Mouse (Mus musculus): ENCODE measurements around the gene Nkain2. TPM values are rescaled to one million over a fixed set of nuclear protein-coding genes. Genes with fewer than 3 reads are reported as not detected.

The Nkain2 gene
- total RNA-seq, 4 experiments from 2014 or later: 23.8 to 32.9 (median 25.6) TPM

DNA sequence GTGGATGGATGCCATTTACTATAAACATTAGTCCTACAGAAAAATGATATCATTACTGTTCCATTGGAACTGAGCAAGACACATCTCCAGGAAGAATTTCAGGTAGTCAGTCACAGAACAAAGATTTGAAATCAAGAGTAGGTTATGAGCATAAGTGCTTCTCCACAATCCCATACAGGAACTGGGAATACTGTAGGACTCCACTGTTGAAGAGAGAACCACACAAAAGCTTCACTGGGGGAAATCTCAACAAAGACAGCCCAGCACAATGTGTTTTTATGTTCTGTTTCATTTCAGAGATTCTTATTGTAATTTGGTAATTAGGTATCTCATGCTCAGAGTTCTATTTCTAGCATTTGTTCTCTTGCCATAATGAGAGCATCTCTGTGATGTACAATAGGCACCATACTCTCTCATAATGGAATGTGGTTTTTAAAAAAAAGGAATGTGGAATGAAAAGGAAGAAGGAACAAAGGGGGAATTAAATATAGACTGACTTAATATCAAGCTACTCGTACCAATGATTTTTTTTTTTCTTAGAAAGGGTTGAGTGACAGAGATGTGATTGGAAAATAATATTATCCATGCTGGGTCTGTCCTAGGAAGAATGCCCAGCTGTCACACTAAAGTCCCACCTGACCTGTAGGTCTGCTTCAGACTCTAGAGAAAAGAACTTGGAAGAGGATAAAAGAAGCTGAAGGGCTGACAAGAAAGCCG, 313.5 kb downstream of the Nkain2 start:
- no peak for DNase-seq (ENCODE audit: low spot score in 2 of 2)

DNA sequence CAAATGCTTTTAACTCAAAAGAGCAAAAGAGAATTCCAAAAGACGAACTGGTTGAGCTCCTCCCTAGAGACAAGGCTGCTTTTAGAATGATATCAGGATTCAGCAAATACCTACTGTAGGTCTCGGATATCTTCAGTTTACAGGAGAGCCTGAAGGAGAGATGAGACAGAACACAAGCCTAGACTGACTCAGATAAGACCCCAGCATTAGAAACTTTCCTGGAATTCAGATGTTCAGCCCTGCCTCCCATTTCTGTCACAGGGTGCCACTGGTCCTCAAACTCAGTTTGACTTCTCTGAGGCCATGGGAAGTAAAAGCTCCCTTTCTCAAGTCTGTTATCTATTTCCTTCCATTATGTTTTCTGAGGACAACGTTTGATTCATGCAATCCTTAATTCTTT, 332.6 kb downstream of the Nkain2 start:
- no peak for DNase-seq (ENCODE audit: low spot score in 2 of 2)

DNA sequence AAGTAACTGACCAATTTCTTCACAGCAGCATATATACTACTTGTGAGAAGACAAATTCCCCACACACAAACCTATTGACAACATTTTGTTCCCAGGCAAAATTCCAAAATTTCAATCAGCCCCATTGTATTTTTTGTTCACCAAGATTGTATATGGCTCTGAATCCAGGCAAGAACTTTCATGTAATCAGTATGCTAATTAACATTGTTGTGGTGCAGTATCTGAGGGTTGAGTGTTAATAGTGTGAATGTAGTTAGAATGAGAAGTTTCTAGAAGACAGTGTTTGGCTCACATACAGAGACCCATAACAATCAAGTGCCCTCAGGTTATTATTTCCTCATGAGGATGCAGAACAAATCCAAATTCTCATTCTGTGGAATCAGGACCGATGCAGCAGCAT, 354.2 kb downstream of the Nkain2 start:
- DNase-seq (ENCODE audit: low spot score in 2 of 2): no peak

DNA sequence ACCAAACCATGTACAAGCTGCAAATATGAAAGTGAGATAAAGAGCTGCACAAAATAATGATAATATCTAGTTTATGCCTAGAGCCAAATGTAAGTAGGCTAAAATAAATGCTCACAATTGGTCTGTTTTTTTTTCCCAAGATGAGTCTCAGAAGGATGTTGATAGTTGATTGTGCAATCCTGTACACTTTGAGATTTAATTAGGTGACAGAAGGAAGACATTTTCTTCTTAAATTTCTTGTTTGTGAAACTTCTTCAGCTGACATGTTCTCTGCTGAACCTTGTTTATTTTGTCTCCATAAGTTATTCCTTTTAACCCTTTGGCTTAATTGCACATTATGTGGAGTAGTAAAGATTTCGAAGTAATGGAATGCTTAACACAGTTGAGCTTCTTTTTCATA, 379.4 kb downstream of the Nkain2 start:
- no peak for DNase-seq (ENCODE audit: low spot score in 2 of 2)

DNA sequence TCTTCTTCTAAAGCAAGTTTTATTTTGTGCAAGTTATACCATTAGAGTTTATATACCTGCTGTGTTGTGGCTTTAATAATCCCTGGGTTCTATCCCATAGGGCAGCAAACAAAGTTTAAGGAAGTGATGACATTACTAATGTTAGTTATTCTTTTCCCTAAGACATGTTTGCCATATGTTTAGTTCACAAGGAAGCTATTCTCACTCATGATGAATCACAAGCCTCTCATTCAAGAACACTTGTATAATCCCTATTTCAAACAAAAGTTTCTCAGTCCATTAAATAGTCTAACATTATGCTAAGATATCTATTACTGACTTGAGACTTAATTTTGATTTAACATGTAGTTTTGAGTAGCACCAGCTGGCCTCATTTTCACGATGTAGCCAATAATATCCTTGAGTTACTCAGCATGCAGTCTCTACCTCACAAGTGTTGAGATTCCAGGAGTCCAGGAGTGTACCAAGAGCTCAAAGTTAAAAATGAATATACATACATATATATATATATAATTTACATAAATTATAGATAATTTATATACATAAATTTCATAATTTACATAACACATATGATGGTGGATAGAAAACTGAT, 395.6 kb downstream of the Nkain2 start:
- no peak for DNase-seq (ENCODE audit: low spot score in 2 of 2)

DNA sequence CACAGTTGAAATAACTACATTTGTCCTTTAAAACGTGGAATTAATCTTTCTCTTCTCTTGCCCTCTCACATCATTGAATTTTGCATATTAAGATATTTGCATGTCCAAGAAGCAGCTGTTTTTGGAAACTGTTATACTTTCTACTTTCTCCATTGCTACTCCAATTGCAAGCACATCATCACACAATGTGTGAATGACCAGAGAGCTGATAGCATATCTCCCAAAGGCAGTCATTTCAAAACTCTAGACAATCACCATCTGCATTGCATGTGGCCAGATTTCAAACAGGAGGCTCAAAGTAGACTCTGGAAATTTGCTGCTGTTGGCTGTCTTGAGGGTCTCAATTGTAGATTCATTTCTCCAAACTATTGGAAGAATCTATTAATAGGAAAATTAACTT, 396.7 kb downstream of the Nkain2 start:
- no peak for DNase-seq (ENCODE audit: low spot score in 2 of 2)

DNA sequence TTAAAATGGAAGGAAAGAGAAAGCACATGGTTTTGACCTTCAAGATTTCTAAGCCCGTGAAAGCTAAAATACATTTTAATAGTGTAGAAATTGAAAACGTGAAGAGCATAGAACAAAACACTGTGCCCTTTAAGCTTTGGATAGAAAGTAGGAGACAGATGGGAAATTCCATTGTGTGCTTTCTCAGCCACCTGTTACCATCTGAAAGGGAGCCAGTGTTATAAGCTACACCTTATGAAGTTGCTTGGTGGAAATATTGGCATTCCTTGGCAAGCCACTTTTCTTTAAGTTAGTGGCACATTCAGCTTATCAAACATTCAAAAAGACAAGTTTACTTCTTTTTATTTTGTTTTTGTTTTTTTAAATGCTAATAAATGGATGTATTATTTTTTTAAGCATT, 427.5 kb downstream of the Nkain2 start:
- peak; percentile 25 to 44 for DNase-seq (ENCODE audit: low spot score in 2 of 2)

DNA sequence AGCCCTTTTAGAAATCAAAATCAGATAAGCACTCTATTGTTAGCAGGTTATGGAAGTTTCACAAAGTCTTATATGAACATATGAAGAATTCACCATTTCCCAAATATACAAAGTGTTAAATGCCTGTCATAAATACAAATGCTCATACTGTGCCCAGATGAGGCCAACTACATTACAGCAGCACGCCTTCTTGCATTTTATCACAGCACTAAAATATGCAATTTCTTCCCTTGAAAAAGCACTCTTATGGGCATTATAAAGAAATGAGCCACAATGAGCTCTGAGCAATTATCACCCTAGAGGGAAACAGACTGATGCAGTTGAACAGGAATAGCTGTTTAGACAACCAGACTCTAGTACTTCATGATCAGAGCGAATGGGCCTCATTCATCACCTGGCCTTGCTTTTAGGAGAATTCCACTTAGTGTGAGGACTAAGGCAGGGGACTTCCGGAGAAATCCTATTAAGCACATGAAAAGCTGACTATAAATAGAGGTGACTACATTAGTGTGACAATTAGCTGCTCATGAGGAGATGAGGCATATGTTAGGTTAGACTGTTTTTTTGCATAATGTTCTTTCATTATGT, 450.2 kb downstream of the Nkain2 start:
- no peak for DNase-seq (ENCODE audit: low spot score in 2 of 2)

DNA sequence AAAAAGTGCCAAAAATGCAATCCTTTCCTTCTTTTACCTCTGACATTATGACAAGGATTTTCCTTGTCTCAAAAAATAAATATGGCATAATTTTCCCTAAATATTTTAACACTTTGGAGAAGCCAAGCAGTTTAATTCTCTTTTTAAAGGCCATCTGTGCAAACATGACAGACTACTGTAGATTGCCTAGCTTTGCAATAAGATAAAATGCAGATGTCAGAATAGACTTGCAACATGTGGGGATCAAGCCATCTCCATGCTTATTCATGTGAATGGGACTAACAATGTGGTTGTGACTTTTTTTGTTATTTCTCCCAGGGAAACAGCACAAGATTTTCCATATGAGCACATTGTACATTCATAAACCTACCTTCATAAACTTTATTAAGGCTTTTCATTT, 476.0 kb downstream of the Nkain2 start:
- no peak for DNase-seq (ENCODE audit: low spot score in 2 of 2)

DNA sequence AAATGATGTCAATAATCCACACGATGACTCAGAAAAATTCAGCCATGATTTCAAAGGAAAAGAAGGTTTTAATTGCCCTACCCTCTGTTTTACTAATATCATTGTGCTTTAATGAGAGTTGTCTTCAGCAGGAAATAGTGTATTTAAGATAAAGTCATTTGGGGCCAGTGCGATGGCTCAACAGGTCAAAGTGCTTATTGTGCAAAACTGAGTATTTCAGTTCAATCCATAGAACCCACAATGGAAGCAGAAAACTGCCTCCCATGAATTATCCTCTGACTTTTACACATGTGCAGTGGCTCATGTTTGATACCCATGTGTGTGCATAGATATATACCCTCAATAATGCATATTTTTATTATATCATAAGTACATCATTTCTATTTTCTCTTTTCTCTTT, 478.9 kb downstream of the Nkain2 start:
- no peak for DNase-seq (ENCODE audit: low spot score in 2 of 2)

DNA sequence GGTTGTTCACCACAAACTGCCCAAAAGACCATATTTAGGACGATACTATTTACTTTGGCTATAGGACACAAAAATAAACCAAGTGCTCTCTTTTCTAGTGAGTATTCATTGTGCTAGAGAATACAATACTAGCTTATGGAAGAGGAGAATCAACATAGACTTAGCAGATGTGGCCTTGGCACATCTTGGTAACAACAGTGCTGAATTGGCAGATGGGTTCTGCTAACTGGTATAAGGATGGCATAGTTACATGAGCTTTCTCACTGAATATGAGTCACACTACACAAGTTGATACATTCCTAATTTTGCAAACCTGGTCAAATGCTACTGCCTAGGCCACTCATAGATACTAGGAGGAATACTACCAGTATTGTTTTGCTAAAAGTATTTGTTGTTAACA, 489.3 kb downstream of the Nkain2 start:
- DNase-seq (ENCODE audit: low spot score in 2 of 2): no peak

DNA sequence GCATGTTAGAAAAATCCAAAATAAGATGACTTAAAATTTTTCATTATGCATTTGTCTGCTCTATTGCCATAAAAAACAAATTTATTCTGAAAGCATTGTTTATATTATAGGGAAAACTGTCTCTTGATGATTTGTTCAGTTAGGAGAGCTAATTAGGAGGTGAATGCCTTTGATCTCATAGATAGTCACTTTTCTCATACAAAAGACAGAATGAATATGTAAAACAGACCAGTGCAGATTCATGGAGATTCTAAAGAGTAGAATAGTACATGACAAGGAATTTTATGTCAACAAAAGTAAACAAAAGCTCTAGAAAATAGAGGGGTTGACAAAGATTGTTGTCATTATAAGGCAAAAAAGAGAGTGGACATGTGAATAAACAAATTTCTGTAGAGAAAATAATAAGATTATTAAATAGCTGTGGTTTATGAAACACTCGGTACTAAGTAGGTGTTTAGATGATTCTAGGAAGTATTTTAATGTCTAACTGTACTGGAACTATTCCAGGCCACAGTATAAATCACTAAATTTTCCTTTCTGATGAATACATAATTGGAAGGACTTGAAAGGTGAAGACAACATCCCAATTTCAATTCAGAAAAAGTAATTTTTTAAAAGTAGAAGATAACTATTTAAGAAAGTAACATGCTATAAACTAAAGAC, 496.3 kb downstream of the Nkain2 start:
- no peak for DNase-seq (ENCODE audit: low spot score in 2 of 2)

DNA sequence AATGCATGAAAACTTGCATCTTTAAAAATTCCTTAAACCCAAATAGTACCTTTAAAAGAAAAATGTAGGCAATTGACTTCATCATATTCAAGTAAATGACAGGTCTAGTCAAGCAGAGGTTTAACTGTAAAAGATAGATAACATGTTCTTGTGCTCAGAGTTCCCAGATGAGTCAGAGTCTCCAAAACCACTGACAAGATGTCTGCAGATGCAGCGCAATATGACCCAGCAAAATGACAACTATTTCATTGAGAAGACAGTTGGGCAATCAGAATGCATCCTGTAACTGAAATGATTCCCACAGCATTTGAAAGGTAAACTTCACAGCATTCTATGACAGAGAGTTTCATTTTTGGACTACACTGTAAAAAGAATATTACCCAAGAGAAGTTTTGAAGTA, 496.9 kb downstream of the Nkain2 start:
- no peak for DNase-seq (ENCODE audit: low spot score in 2 of 2)

DNA sequence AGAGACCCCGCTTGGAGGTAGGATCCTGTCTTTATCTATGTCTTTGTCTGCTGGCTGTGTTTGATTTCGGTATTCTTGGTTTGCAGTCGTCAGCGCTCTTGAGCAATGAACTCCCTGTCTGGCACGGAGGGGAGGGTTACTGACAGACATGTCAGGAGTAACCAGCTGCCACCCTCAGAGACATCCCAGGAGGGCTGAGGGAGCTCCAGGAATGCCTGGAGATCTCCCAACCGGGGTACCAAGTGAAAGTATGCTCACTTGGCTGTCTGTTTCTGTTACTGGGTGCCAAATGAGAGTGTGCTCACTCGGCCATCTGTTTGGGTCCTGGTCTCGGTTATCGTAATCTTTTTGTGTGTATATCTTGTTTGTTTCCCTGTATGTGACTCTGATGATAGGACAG, 577.5 kb downstream of the Nkain2 start:
- no peak for DNase-seq (ENCODE audit: low spot score in 2 of 2)

DNA sequence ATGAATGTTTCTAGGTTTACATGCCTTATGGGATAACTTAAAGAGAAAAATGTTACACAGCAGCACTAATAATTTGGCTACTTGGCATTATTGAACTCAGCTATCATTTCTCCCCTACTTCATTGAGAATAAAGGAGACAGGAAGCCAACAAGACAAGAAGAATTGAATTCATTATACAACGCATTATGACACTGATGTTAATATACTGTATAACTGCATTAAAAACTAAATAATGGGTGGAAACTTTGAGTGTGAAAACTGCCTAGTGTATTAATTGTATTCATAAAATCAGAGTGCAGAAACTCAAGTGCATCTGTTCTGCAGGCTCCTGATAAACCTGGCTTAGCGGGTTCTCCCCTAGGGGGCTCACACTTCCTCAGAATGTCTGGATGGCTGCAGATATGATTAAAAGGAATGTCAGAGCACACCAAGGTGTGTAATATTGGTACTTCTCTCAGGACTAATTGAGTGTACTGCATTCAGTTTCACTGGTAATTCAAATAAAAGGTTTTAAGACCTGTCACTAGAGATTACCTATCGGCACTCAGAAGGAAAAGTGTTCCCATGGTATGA, 589.2 kb downstream of the Nkain2 start:
- DNase-seq (ENCODE audit: low spot score in 2 of 2): no peak

DNA sequence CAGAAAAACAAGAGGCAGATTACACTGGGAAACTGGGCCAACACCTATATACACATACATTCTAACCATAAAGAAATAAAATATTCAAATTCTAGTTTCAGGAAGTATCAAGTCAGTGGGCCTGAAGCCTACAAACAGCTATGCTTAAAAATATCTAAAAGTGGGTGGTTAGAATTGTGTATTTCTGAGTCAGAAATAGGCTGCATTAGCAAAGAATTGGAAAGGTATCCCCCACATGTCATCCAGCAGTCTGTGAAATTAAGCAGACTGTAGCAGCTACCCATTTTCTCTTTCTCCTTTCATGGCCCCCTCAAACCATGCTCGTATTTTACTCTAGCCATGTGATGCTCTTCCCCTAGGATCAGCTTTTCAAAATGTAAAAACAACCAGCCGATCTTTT, 599.8 kb downstream of the Nkain2 start:
- DNase-seq (ENCODE audit: low spot score in 2 of 2): no peak

DNA sequence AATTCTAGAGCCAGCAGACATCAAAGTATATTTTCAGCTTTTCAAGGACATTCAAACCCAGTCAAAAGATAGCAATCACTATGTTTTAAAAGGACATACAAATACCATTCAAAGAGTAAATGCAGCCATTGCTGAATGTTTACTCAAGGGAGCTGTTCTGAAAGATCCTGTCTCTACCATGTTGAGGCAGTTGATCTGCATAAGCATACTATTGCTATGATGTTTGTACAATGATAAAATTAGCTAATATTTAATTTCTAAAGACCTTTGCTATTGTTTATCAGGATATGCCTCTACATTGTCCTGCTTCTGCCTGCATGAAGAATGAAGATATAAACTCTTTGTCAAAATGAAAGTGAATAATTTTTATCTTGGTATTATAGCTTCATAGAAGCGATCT, 606.6 kb downstream of the Nkain2 start:
- no peak for DNase-seq (ENCODE audit: low spot score in 2 of 2)

DNA sequence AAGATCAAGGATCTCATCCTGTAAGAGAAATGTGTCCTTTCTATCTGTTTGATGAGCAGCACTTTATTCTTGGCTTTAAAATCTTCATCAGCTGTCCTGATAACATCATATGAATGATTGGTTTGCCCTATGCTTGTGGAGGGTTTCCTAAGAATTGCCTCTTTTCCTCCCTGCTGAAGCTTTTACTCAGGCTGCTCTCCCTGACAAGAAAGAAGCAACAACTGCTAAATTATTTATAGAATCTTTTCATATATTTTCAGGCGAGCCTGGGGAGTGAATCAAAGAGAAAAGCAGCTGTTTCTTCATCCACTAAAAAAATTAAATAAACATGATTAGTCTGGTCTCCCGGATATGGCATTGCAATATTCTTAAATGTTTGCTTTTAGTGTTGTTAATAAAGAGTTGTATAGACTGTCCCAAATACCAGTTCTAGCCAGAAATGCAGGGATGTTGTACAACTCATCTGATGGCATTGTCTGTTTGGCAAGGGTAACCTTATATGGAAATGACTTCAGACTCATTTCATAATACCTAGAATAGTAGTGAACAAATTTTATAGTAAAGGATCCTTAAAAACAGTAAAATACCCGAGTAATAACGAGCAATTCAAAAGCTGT, 646.9 kb downstream of the Nkain2 start:
- no peak for DNase-seq (ENCODE audit: low spot score in 2 of 2)

DNA sequence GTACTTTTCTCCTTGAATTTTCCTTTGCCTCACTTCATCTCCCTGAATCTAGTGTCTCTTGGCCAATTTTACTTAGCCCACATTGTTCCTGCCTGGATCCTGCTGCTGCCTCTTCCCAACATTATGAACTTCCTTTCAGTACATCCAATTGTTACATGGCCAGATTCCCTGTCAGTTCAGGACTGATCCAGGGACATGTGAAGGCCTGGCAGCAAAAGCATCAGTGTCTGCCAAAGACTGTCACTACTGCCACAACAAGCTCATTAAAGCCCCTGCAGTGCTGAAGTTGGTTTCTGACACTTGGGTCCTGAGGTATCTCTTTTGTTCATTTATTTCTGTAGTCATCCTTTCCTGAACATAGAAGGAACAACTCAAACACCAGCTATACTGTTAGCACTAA, 649.1 kb downstream of the Nkain2 start:
- DNase-seq (ENCODE audit: low spot score in 2 of 2): no peak

DNA sequence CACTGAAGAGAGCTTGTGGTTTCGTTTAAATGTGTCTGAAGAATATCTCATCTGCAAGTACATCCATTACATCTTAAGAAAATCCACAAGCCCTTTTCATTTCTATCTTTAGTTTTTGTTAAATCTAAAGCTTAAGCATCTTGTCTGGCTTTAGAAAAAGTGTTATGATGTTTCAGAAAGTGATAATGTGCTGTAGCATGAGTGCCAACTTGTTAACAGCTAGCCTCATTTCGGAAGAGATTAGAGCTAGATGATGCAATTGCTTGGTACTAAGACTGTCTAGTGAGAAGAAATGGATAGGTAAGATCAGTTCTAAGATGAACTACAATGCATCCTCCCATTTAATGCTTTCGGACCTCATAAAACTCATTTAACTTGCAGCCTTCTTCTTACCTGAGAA, 707.3 kb downstream of the Nkain2 start:
- DNase-seq (ENCODE audit: low spot score in 2 of 2): no peak

DNA sequence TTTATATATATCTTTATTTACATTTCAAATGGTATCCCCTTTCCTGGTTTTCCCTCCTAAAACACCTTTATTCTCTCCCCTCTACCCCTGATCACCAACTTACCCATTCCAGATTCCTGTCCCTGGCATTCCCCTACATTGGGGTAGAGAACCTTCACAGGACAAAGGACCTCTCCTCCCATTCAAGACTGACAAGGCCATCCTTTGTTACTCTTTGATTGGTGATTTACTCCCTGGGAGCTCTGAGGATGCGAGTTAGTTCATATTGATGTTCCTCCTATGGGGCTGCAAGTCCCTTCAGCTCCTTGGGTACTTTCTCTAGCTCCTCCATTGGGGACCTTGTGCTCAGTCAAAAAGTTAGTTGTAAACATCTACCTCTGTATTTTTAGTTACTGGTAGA, 798.9 kb downstream of the Nkain2 start:
- no peak for DNase-seq (ENCODE audit: low spot score in 2 of 2)

DNA sequence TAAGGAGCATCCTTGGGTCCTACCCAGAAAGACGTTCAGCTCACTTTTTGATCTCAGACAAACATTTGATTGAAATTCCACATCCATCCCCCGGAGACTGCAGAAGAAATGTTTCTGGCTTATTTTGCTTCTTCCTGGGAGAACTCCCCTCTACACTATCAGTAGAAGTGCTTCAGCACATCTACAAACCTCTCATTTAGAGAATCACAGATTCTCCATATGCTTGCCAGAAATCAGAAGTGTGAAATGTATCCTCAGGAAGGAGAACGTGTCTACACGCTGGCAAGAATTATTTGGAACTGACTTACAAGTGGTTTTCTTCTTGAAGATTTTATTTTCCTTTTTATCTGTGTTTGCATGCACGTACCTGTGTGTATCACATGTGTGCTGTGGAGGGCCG, 829.9 kb downstream of the Nkain2 start:
- no peak for DNase-seq (ENCODE audit: low spot score in 2 of 2)

Data from layer of hippocampus, adult 8-10 months (tissue).